Mouse (Mus musculus): ENCODE results near the gene Cybrd1.

DNA sequence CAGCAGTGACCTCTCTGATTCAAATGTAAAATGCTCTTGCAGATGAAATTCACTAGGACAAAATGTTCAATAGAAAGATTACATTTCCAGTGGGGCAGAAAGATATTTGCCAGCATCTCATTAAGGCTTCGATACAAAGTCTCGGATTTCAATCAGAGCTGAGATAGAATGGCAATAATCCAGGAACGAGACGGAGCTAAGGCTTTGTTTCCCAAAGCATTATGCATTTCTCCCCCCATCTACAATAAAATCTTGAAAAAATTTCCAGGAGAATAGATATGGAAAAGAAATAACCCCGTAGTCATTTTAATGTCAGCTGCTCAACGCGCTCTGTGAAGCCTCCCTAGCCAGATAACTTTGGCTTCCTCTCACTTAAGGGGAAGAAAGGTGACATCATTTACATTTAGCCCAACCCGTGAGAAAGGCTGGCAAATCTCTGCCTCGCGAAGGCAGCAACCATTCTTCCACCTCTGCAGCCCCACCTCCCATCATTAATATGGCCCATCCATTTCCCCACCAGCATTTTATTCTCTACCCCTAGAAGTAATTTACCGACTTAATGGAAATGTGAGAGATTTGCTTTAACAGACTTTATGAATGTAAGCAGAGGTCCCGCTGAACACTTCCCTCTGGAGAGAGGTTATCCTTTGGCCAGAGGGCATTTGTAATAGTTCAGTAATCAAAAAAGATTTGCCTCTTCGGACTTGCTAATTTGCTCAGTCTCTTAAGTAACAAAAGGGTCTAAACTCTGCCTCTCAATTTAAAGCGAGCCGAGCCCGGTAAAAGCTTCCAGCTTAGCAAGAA is 73.9 kb downstream of the Cybrd1 start:
- TF ChIP-seq CTCF (IDR thresholded peaks at IDR 0.05; ENCODE audit: low read depth) (no peak), EP300 (IDR thresholded peaks at IDR 0.05; ENCODE audit: low read depth) (no peak)

All from liver, embryonic 14.5 days (tissue).